Mouse (Mus musculus) neural tube, embryonic 15.5 days (tissue): ENCODE data around the gene Fam185a. TPM values are rescaled to one million over a fixed set of nuclear protein-coding genes. Genes with fewer than 3 reads are reported as not detected.

Experiments used
- ATAC-seq: fragments of 200-750 bp; cut with Nextera tagmentation; 2 replicates; pipeline ENCODE4 v1.8.0; 2017; ENCODE audit warnings: mild to moderate bottlenecking, moderate TSS enrichment, moderate library complexity; ENCODE audit not compliant: low FRiP score
- H3K27ac ChIP-seq: fragments of 300-500 bp; sonication (generic); replicated peaks from 2 replicates; pipeline ENCODE4 v1.5.1; 2015; ENCODE audit warnings: mild to moderate bottlenecking, inconsistent platforms
- H3K27me3 ChIP-seq: fragments of 300-500 bp; sonication (generic); replicated peaks from 2 replicates; pipeline ENCODE4 v1.6.1; 2015; ENCODE audit warnings: inconsistent platforms
- H3K36me3 ChIP-seq: fragments of 300-500 bp; sonication (generic); 2 replicates; pipeline ENCODE4 v1.6.1; 2015; ENCODE audit warnings: inconsistent platforms
- H3K4me1 ChIP-seq: fragments of 300-500 bp; sonication (generic); 2 replicates; pipeline ENCODE4 v1.6.1; 2015; ENCODE audit warnings: inconsistent platforms
- H3K4me2 ChIP-seq: fragments of 300-500 bp; sonication (generic); 2 replicates; pipeline ENCODE4 v1.6.1; 2015; ENCODE audit warnings: inconsistent platforms, mild to moderate bottlenecking, moderate library complexity
- H3K4me3 ChIP-seq: fragments of 300-500 bp; sonication (generic); replicated peaks from 2 replicates; pipeline ENCODE4 v1.5.1; 2015; ENCODE audit warnings: mild to moderate bottlenecking, inconsistent platforms
- H3K9ac ChIP-seq: fragments of 300-500 bp; sonication (generic); replicated peaks from 2 replicates; pipeline ENCODE4 v1.6.1; 2015; ENCODE audit warnings: mild to moderate bottlenecking, inconsistent platforms
- H3K9me3 ChIP-seq: fragments of 300-500 bp; sonication (generic); replicated peaks from 2 replicates; pipeline ENCODE4 v1.6.1; 2016; ENCODE audit warnings: inconsistent platforms
- WGBS: fragments of 180-500 bp; shearing (Covaris S2); methylation state at CpG from one replicate; pipeline ENCODE4 v1.1.7; 2015; ENCODE audit warnings: mixed read lengths; 5-methylcytosine and 5-hydroxymethylcytosine counted together
- polyA plus RNA-seq: library from polyadenylated mRNA; unstranded; fragments of >200 nt; fragmentation: Nextera tagmentation; extraction: Ambion mirVana; gene quantifications from 2 replicates; pipeline ENCODE4 v1.2.1, GENCODE M21; 2015

Fam185a gene
- polyA plus RNA-seq, 1 experiment from 2014 or later = 10.2 TPM

DNA sequence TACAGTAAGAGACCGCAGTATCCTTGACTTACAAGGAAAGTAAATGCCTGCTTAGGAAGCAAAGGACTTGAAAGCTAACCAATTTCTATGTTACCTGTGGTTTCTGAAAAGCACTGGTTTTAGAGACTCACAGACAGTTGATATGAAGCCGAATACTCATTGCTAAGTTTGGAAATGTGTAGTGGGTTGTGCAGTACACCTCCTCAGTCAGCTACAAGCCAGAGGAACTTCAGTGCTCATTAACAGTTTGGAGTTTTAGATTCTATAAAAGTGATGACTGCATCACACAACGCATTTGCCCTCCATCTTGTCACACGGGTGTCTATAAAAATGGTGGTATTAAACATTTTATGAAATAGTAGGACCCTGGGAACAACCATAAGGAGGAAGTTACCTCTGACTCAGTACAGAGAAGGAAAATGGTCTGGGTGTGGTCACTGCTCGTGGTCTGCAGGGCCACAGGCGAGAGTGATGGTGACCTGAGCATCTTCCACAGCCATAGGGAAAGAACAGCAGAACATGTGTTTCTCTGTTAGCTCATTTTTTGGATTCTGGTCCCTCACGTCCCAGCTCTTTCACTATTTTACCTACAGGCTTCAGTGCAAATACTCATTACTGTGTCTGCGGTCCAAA lies 60.6 kb downstream of the Fam185a start:
- H3K27me3 ChIP-seq = no peaks in the 10 kb centered on the region
- 96% methylated on average over 8 of the region's 8 CpGs for WGBS
- no peaks in the 10 kb centered on the region for H3K36me3 ChIP-seq

DNA sequence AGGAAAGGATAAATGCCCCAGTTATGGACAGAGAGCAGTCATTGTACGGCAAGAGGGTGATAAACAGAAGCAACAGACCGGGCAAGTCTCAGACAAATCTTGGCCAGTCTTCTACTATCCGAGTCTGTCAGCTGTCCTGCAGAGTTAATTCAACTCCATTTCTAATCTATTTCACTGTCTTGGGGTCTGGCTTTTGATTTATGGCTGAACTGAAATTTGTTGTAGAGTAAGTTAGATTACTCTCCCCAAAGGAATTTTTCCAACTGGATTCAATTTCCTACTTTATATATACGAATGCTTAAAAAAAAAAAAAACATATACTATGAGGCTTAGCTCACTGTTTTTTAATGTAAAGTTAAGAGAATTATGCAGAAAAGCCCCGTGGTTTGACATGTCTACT lies 62.0 kb downstream of the Fam185a start:
- Histone ChIP-seq H3K9me3 (no peaks in the 10 kb centered on the region), H3K9ac (no peak overlapping the region), H3K4me2 (no peak overlapping the region), H3K36me3 (no peaks in the 10 kb centered on the region), H3K27ac (no peak overlapping the region), H3K4me3 (no peak overlapping the region), H3K4me1 (peaks cover 3% of the 10 kb centered on the region; the same call in 1 of the 2 replicates), H3K27me3 (no peaks in the 10 kb centered on the region)
- no peak for ATAC-seq
- 88% methylated on average over 5 of the region's 5 CpGs for WGBS

More for the DNA sequence above, 60.6 kb downstream of the Fam185a start:
- peaks cover 3% of the 10 kb centered on the region; the same call in 1 of the 2 replicates for H3K4me1 ChIP-seq
- no peaks in the 10 kb centered on the region for H3K9me3 ChIP-seq
- H3K27ac ChIP-seq = no peak overlapping the region
- no peak overlapping the region for H3K9ac ChIP-seq
- H3K4me3 ChIP-seq = no peak overlapping the region
- no peak for ATAC-seq
- H3K4me2 ChIP-seq = no peak overlapping the region

- Histone ChIP-seq H3K4me3 (no peak overlapping the region), H3K36me3 (no peaks in the 10 kb centered on the region), H3K9ac (no peak overlapping the region), H3K27ac (no peak overlapping the region), H3K4me2 (no peak overlapping the region), H3K9me3 (no peaks in the 10 kb centered on the region), H3K27me3 (no peaks in the 10 kb centered on the region), H3K4me1 (peaks cover 3% of the 10 kb centered on the region; the same call in 1 of the 2 replicates)
- 93% methylated on average over 3 of the region's 3 CpGs for WGBS
- no peak for ATAC-seq
Measured at GRCm38 (mm10) chr5:21487306-21487705, 62.5 kb downstream of the Fam185a start.

GRCm38 (mm10) chr5:21487716-21488115 lies 63.0 kb downstream of the Fam185a start:
- no peak for ATAC-seq
- Histone ChIP-seq H3K27me3 (no peaks in the 10 kb centered on the region), H3K9ac (no peak overlapping the region), H3K36me3 (no peaks in the 10 kb centered on the region), H3K4me2 (no peak overlapping the region), H3K4me1 (no peaks in the 10 kb centered on the region; the same call in 1 of the 2 replicates), H3K27ac (no peak overlapping the region), H3K4me3 (no peak overlapping the region), H3K9me3 (no peaks in the 10 kb centered on the region)
- 92% methylated on average over 3 of the region's 3 CpGs for WGBS

DNA sequence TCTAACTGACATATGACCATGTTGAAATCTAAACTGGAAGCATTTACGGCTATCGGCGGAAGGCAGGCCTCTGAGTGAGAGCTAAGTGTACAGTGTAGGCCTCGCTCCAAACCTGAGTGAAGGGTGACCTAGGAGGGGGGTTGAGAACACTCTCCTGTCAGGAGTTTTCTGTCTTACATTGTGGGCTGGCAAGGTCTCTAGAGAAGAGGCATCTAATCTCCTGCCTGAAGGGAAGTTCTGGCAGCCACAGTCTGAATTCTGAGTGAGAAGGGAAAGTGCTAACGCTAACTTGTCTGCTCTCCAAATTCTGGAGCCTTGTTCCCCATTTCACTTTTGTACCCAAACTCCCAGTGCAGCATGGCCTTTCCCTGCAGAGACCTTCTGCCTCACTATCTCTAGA lies 63.7 kb downstream of the Fam185a start:
- Histone ChIP-seq H3K27me3 (no peaks in the 10 kb centered on the region), H3K36me3 (no peaks in the 10 kb centered on the region), H3K4me1 (no peaks in the 10 kb centered on the region; the same call in 1 of the 2 replicates), H3K9ac (no peak overlapping the region), H3K4me2 (no peak overlapping the region), H3K9me3 (no peaks in the 10 kb centered on the region), H3K27ac (peak overlapping the region; percentile 45), H3K4me3 (no peak overlapping the region)
- ATAC-seq = no peak
- 89% methylated on average over 5 of the region's 5 CpGs for WGBS

- H3K4me1 ChIP-seq = no peaks in the 10 kb centered on the region; the same call in 1 of the 2 replicates
- no peak overlapping the region for H3K4me2 ChIP-seq
- H3K9me3 ChIP-seq = no peaks in the 10 kb centered on the region
- no peaks in the 10 kb centered on the region for H3K27me3 ChIP-seq
- H3K4me3 ChIP-seq = no peak overlapping the region
- H3K9ac ChIP-seq = no peak overlapping the region
- no peak for ATAC-seq
- WGBS = 70% methylated on average over 4 of the region's 4 CpGs
- H3K36me3 ChIP-seq = no peaks in the 10 kb centered on the region
- no peak overlapping the region for H3K27ac ChIP-seq
Measured at GRCm38 (mm10) chr5:21489135-21489534, 64.4 kb downstream of the Fam185a start.

GRCm38 (mm10) chr5:21491469-21491868 lies 66.7 kb downstream of the Fam185a start:
- Histone ChIP-seq H3K27ac (no peak overlapping the region), H3K9me3 (no peaks in the 10 kb centered on the region), H3K36me3 (no peaks in the 10 kb centered on the region), H3K4me2 (no peak overlapping the region), H3K9ac (no peak overlapping the region), H3K27me3 (no peaks in the 10 kb centered on the region), H3K4me3 (no peak overlapping the region), H3K4me1 (no peaks in the 10 kb centered on the region; the same call in 1 of the 2 replicates)
- peak; percentile 74 for ATAC-seq
- WGBS = 20% methylated on average over 2 of the region's 2 CpGs

DNA sequence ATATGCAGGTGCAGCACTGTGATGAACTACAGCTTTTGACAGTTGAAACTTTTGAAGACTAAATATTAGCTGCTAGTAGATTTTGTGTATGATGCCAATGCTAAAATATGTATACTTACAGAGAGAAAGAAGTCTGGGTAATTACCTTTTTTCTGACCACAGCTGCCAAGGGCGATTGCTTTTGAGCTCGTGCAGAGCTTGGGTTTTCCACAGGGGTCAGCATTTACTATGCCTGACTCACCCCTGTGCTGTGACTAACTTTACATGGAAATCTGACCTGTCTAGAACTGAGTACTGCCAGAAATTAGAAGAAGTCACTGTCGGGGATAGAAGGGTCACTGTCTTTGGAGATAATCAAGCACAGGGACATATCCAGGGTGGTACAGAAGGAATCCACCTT lies 67.5 kb downstream of the Fam185a start:
- WGBS = 81% methylated on average over 3 of the region's 3 CpGs
- Histone ChIP-seq H3K27ac (no peak overlapping the region), H3K4me2 (no peak overlapping the region), H3K27me3 (no peaks in the 10 kb centered on the region), H3K36me3 (no peaks in the 10 kb centered on the region), H3K4me1 (no peaks in the 10 kb centered on the region; the same call in 1 of the 2 replicates), H3K9me3 (no peaks in the 10 kb centered on the region), H3K4me3 (no peak overlapping the region), H3K9ac (no peak overlapping the region)
- no peak for ATAC-seq

DNA sequence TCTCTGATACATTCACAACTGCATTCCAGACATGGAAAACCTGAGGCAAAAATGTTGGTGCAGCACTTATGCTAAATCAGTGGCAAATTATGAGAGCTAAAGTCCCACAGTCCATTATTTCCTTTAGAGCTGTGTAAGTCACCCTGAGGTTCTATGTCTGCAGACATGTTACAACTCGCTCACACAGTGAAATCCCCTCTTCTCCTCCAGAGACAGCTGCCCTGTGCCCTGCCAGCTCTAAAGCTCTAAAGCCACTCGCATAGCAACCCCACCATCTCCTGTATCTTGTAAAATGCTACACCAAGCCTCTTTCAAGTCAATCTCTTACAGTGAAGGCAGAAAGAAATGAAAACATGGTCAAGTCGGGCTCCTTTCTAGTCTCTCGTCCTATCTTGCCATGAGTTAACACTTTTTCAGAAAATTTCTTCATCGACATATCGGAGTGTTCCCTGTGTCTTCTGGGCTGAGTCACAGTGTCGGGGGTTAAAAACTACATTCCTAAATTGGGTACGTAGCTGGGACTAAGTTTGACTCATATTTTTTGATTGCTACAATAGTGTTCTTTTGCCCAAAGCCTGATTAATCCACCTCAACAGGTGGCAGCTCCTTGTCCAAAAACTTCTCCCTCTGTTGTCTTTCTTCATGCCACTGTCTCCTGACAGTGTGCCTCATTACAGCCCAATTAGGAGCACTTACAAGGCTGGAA lies 68.7 kb downstream of the Fam185a start:
- Histone ChIP-seq H3K9ac (no peak overlapping the region), H3K27me3 (no peaks in the 10 kb centered on the region), H3K9me3 (no peaks in the 10 kb centered on the region), H3K27ac (no peak overlapping the region), H3K36me3 (no peaks in the 10 kb centered on the region), H3K4me2 (no peak overlapping the region), H3K4me1 (no peaks in the 10 kb centered on the region; the same call in 1 of the 2 replicates), H3K4me3 (no peak overlapping the region)
- ATAC-seq = no peak
- WGBS = 89% methylated on average over 8 of the region's 8 CpGs

GRCm38 (mm10) chr5:21494781-21495180 lies 70.0 kb downstream of the Fam185a start:
- no peak overlapping the region for H3K9ac ChIP-seq
- WGBS = 76% methylated on average over 3 of the region's 3 CpGs
- H3K27ac ChIP-seq = no peak overlapping the region
- H3K4me2 ChIP-seq = no peak overlapping the region
- H3K27me3 ChIP-seq = no peaks in the 10 kb centered on the region
- H3K4me3 ChIP-seq = no peak overlapping the region
- H3K4me1 ChIP-seq = no peaks in the 10 kb centered on the region
- no peak for ATAC-seq
- H3K36me3 ChIP-seq = no peaks in the 10 kb centered on the region
- no peaks in the 10 kb centered on the region for H3K9me3 ChIP-seq

- 88% methylated on average over 6 of the region's 6 CpGs for WGBS
- no peaks in the 10 kb centered on the region for H3K4me1 ChIP-seq
- H3K27ac ChIP-seq = no peak overlapping the region
- no peaks in the 10 kb centered on the region for H3K9me3 ChIP-seq
- no peaks in the 10 kb centered on the region for H3K27me3 ChIP-seq
- no peak overlapping the region for H3K4me2 ChIP-seq
- no peak overlapping the region for H3K9ac ChIP-seq
- ATAC-seq = no peak
- no peak overlapping the region for H3K4me3 ChIP-seq
- H3K36me3 ChIP-seq = no peaks in the 10 kb centered on the region
Measured at GRCm38 (mm10) chr5:21496321-21496720, 71.6 kb downstream of the Fam185a start.

DNA sequence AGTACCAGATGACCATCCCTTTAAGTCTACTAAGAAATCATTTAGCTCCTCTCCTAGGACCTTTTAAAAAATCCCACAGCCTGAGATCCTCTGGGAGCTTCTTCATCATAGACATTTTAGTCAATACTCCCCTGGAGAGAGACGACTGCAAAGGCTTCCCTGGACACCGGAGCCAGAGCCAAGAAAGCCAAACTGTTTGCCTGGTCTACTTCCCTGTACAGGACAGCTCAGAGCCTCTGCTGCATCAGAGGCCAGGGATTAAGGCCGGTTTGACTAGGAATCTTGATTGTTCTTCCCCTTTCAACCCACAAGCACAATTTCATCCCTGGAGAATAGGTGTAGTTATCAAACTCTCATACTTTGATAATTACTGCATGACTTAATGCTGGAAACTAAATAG lies 72.1 kb downstream of the Fam185a start:
- no peaks in the 10 kb centered on the region for H3K9me3 ChIP-seq
- H3K4me2 ChIP-seq = no peak overlapping the region
- H3K36me3 ChIP-seq = no peaks in the 10 kb centered on the region
- H3K4me1 ChIP-seq = no peaks in the 10 kb centered on the region
- H3K9ac ChIP-seq = no peak overlapping the region
- no peak overlapping the region for H3K4me3 ChIP-seq
- no peaks in the 10 kb centered on the region for H3K27me3 ChIP-seq
- 70% methylated on average over 3 of the region's 3 CpGs for WGBS
- no peak for ATAC-seq
- H3K27ac ChIP-seq = no peak overlapping the region
